Mouse (Mus musculus) left cerebral cortex, adult 2 months (tissue): ENCODE measurements around the gene Ppp1r1a. TPM values are rescaled to one million over a fixed set of nuclear protein-coding genes. Genes with fewer than 3 reads are reported as not detected.
A peak's percentile ranks its signal among the peaks of the same experiment; 100 is the strongest.

ENCODE experiments used
- DNase-seq, 2 experiments: peaks; one replicate each; pipeline ENCODE4 v3.0.0; 2021 to 2022; ENCODE audit warnings: low spot score in 2 of 2, mixed read lengths in 1 of 2; ENCODE audit errors: extremely low spot score in 1 of 2
- H3K27ac ChIP-seq: fragments of 200-600 bp; 2 replicates; pipeline ENCODE4 v1.8.1; 2022
- H3K4me3 ChIP-seq: fragments of 200-600 bp; 2 replicates; pipeline ENCODE4 v1.8.1; 2022
- CTCF ChIP-seq: fragments of 200-600 bp; IDR thresholded peaks from 2 replicates; pipeline ENCODE4 v1.8.1; 2022; ENCODE audit warnings: antibody characterized with exemption, mild to moderate bottlenecking, moderate library complexity
- intact Hi-C: fragments of 180-260 bp; cut with DNase I; formaldehyde crosslinking; loops from one replicate; pipeline ENCODE4 v1.15.1; 2025
- total RNA-seq, 2 experiments: library from RNA; stranded (reverse); gene quantifications; 2 replicates each; pipeline ENCODE4 v1.2.3; 2021

The Ppp1r1a gene
- total RNA-seq, 2 experiments from 2014 or later = 140 to 150 TPM

DNA sequence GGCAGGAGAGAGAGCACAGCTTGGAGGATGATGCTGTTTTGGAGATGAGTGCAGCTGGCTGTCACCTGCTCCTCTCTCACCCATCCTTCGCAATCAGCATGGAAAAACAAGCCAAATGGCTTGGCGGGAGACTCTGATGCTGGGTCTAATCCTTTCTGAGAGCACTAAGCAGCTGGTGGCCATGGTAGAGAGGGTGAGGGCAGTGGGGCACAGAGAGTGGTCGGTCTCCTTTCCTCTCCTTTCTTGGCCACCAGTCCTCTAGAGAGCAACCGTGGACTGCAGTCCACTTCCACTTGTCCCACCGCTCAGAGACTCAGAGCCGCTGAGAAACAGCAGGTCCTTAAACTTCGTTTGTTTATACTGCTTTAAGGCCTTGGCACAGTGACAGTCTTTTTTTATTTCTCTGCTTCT is 24.2 kb downstream of the Ppp1r1a start:
- Histone ChIP-seq H3K27ac (peak overlapping the region; percentile 72), H3K4me3 (peak overlapping the region; percentile 45; the same call in 1 of the 2 replicates)
- DNase-seq = no peak
- TF ChIP-seq CTCF = no peak
- intact Hi-C loops = no loop called here

DNA sequence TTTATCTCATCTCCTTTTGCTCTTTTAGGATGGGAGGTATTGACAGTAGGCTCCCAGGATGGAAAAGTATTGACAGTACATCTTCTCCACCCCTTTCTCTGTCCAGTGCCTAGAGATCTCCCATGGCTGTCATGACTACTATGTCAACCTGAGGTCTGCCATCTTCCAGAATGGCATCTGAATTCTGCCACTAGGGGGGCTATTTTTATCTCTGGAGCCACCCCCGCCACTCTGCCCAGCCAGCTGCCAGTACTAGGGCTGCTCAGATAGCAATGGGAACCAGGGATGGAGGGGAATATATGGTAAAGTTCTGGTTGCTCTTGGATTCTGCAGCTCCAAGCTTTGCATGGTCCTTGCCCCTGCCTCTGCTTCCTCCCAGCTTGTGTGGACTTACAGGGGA is 26.2 kb downstream of the Ppp1r1a start:
- no peak for DNase-seq
- Histone ChIP-seq H3K4me3 (no peak overlapping the region), H3K27ac (peak overlapping the region; percentile 7; the same call in 1 of the 2 replicates)
- TF ChIP-seq CTCF = peak; percentile 50
- intact Hi-C loops = no loop called here

DNA sequence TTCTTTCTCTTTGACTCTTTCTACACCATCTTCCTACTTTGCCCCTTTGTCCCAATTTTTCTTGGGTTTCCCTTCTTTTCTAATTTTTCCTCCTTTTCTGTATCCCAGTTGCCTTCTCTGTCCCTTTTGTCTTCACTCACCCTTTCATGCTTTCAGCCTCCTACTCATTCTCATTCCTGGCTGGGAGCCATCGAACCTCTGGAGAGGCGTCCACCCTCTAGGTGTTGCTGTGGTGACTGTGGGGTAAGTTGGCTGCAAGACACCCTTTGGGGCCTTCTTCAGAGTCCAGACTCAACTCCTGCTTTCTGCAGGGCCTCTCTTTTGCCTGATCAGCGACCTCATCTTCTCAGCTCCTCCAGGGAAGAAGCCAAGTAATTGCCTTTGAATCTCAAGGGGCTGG is 28.5 kb downstream of the Ppp1r1a start:
- DNase-seq = no peak
- Histone ChIP-seq H3K27ac (no peak overlapping the region), H3K4me3 (no peak overlapping the region)
- intact Hi-C loops = no loop called here
- TF ChIP-seq CTCF = no peak

DNA sequence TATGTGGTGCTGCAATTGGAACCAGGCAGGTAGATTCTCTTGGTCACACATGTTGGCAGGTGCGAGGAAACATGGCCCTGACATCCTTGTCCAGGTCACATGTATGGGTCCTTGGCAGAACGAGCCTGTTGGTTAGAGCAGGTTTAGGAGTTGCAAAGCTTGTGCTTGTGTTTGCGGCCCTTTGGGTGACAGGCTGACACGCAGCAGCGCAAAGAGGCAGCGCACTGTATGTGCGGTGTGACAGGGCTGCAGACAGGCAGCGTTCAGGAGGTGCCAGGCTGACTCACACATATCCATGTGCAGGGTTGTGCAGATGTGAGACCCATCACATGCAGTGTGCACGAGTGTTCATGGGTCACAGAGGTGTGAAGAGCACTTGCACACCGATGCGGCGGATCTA is 34.1 kb downstream of the Ppp1r1a start:
- intact Hi-C loops = loop anchor here (2.0 kb wide), 1 partner anchor 33 kb away; no protein-coding TSS in a partner anchor
- Histone ChIP-seq H3K27ac (peak overlapping the region; percentile 91), H3K4me3 (peak overlapping the region; percentile 80)
- no peak for TF ChIP-seq CTCF
- DNase-seq = peak in 1 of 2 experiments; percentile 48

DNA sequence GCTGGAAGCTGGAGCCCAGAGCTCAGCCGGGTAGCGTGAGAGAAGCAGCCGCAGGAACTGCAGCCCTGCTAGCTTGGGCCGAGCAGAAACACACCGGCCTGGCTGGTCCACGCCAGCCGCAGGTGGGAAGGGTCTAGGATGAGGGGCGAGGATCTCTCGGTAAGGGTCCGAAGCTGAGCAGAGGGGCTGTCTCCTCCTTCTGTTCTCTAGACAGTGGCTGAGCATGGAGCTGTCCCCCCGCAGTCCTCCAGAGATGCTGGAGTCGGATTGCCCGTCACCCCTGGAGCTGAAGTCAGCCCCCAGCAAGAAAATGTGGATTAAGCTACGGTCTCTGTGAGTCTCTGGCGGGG is 34.6 kb downstream of the Ppp1r1a start:
- no peak for DNase-seq
- Histone ChIP-seq H3K4me3 (peak overlapping the region; percentile 80), H3K27ac (peak overlapping the region; percentile 91)
- TF ChIP-seq CTCF = no peak
- intact Hi-C loops = loop anchor here (2.0 kb wide), 1 partner anchor 34 kb away; no protein-coding TSS in a partner anchor

DNA sequence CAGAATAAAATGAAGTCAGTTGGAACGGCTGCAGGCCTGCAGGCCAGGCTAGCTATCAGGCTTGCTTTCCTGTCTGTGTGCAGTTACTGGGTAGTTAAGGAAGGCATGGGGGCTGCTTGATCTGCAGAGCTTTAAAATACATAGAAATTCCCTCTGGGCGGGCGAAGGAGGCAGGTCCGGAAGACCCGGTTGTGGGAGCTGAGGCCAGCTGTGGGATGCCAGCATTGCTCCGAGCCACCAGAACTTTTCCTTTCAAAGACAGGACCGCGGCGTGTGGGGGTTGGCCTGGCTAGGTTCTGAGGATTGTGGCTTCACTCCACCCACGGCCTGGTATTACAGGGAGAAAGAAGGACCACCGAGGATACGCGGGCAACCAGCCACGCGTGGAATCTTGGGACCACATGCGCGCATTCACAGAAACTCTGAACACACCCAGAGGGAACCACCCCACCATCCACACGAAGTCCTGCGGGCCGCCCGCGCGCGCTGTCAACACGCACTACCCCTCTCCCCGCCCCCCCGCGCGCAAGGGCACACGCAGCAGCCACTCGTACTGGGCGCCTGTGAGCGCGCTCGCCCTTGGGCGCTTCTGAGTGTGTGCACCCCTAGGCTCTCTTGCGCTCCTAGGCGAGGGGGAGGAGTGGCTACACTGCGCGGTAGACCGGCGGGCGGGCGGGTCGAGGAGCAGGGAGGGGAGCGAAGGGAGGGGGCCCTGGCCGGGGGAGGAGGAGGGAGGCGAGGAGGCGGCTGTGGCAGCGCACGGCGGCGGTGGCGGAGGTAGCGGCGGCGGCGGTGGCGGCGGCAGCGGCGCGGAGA is 35.2 kb downstream of the Ppp1r1a start, which contains the start of gene Pde1b:
Pde1b (plus strand) TSS at position 600 of the 816 bp plus-strand sequence.
- intact Hi-C loops = loop anchor here (2.0 kb wide), 1 partner anchor 34 kb away; no protein-coding TSS in a partner anchor
- peak within 1 kb of the TSS; percentile 91 for H3K27ac ChIP-seq

DNA sequence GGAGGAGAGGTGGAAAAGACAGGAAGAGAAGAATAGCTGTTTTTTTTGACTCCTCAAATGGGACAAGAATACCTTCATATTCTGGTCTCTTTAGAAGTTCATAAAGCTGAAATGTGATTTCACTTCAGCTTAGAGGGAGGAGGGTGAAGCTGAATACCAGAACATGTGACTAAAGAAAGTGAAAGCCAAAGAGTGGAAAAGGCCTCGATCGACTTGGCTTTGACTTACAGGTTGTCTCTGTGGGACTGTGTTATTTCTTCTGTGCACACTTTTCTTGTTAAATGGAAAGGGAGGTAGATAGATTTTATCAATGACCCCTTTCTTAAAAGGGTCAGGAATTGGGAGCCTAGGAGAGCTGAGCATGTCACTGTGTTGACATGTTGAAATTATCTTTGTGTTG is 36.6 kb downstream of the Ppp1r1a start:
- no peak for TF ChIP-seq CTCF
- no peak overlapping the region for H3K27ac ChIP-seq
- DNase-seq = no peak
- intact Hi-C loops = no loop called here
- no peak overlapping the region for H3K4me3 ChIP-seq

More for the DNA sequence above, 35.2 kb downstream of the Ppp1r1a start, which contains the start of gene Pde1b:
- DNase-seq = peak; percentile 64 to 72
- peak within 1 kb of the TSS; percentile 80 for H3K4me3 ChIP-seq
- TF ChIP-seq CTCF = no peak

DNA sequence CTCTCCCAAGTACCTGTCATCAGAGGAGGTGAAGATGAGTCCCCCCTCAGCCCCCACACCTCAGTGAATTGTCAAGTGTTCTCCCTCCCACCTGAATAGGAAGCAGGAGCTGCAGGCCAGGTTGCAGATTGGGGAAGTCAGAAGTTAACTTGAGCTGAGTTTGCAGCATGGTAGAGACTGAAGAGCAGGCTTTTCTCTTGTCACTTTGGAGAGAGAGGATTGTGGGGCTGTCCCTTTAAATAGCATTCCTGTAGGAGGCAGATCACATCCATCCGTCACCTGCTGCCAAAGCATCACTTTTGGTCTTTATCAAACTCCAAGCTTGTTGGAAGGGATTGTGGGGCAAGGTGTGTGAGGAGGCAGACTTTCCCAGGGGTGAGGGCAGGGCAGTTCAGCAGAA is 37.1 kb downstream of the Ppp1r1a start:
- TF ChIP-seq CTCF = no peak
- H3K4me3 ChIP-seq = no peak overlapping the region
- intact Hi-C loops = no loop called here
- peak in 1 of 2 experiments; percentile 36 for DNase-seq
- H3K27ac ChIP-seq = no peak overlapping the region

DNA sequence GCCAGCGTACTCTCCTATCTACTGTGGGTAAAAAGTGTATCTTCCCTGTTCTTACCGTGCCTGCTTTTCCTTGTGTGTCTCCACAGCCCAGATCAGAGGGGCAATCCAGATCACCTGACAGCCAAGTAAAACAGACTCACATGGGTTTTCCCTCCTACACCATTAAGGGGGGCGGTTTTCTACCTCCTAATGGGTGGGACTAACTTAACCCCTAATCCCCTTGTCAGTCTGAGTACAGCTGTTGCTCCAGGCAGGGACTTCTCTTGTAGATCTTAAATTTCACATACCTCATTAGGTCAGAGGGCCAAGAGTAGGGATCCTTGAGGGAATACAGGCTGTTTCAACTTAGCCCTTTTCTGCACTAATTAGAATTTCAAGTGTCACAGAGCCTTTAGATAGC is 39.6 kb downstream of the Ppp1r1a start:
- no peak for TF ChIP-seq CTCF
- intact Hi-C loops = no loop called here
- Histone ChIP-seq H3K4me3 (no peak overlapping the region), H3K27ac (no peak overlapping the region)
- no peak for DNase-seq

DNA sequence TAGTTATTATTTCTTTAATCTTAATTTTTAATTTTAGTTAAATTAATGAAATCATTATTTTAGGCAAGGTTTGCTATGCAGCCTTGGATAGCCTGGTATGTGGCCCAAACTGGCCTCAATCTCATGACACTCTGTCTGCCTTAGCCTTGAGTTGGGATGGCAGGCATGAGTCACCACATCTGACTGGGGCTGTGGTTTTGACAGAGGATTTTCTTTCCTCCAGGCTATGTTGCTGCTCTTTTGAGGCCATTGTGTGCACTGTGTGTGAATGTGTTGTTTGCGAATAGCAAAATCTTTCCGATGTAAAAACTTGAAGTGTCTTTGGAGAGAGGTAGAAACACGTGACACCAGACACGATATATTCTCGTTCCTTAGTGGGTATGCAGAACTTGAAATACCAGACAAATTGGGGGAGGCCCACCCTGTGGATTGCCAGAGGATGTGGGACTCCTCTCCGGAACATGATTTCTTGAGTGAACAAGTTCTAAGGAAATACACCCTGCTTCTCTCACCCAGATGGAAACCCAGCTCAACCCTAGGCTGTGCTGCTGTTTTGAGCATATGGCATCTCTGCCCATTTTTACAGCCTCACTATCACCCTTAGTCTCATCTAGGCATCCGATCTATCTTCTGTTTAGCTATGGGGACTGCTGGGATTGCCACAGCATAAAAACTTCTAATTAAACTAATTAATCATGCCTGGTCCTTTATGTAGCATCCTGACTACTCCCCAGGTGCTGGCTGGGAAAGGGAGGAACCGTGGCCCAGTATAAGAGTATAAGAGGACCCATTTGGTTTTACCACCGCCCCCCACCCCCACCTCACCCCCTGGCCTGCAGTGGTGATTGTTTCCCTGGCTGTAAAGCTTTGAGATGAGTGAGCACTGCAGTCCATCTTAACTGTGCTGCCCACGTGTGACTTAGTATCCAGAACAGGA is 41.3 kb downstream of the Ppp1r1a start:
- DNase-seq = no peak
- Histone ChIP-seq H3K27ac (no peak overlapping the region), H3K4me3 (no peak overlapping the region)
- no peak for TF ChIP-seq CTCF
- intact Hi-C loops = no loop called here

DNA sequence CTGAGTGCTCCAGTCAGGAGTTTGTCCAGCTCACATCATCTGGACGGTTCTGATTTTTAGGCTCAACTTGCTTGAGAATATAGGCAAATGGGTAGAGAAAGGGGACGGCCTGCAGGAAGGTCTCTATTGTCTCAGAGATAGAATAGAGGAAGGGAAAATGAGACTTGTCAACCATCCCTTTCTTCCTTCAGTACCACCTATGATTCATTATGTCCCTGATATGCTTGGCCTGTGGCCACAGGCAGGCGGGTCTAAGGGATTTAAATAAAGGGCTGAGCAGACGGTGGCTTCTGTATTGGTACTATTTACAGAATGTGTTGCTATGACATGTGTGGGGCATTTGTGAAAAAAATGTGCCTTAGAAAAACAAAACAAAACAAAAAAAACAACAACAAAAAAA is 49.5 kb downstream of the Ppp1r1a start:
- no peak for DNase-seq
- intact Hi-C loops = no loop called here
- TF ChIP-seq CTCF = no peak
- Histone ChIP-seq H3K4me3 (no peak overlapping the region), H3K27ac (no peak overlapping the region)

DNA sequence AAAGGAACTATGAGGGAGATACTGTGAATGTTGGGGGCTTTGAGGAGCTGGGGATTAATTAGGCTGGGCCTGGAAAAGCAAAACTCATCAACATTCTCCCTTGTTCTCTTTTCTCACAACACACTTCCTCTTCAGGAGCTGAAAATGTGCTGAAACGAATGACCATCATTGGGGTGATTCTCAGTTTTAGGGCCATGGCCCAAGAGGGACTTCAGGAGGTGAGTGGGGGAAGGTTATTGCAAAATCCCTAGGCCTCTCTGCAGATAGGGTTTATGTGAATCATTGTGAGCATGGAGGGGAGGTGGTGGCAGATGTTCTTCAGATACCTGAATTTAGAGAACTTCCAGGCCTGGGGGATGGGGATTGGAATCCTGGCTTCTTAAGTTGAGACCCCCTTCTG is 51.1 kb downstream of the Ppp1r1a start:
- Histone ChIP-seq H3K27ac (no peak overlapping the region), H3K4me3 (no peak overlapping the region)
- intact Hi-C loops = no loop called here
- no peak for TF ChIP-seq CTCF
- no peak for DNase-seq
